Mouse (Mus musculus): ENCODE results near the gene Psg27.
"Not testable (repeated sequence)": the region's sequence is repeated elsewhere in the genome, so short reads cannot be mapped to it uniquely, and the experiment has no call there.

Psg27 gene

GRCm38 (mm10) chr7:18567205-18567604 lies at the start of gene Psg27:
Psg27 (minus strand) TSS chr7:18567305.
- DNase-seq = no peak

GRCm38 (mm10) chr7:18616401-18616800 lies 49.3 kb upstream of the Psg27 start, which contains the start of gene Psg23:
Psg23 (minus strand) TSS chr7:18616501.
- DNase-seq = not testable (repeated sequence)

DNA sequence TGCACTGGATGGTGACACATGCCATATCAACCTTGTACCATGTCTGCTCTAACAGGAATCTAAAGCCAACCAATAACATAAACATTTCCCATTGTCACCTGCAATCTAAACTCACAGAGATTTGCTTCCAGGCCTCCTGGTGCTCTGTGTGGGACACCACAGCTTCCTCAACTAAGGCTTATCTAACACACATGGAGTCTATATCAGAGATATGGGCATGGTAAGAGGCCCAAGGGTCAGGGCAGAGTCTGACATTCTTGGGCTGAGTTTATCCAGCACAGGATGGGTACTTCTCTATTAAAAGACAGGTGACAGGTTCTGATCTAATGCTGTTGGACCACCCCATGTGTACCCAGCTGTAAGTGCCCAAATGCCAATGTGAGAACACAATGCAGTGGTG lies 7.3 kb downstream of the Psg27 start:
- DNase-seq = no peak

DNA sequence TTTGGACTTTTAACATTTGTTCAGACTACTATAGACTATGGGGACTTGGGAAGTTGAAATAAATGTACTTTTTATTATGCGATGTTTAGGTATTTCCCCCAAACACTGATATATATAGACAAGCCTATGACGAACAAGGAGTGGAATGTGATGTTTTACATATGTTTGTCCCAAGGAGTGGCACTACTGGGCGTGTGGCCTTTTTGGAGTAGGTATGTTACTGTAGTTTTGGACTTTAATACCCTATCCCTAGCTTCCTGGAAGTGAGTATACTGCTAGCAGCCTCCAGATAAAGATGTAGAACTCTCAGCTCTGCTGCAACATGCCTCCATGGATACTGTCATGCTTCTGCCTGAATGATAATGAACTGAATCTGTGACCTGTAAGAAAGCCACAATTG lies 11.4 kb downstream of the Psg27 start:
- DNase-seq = not testable (repeated sequence)

GRCm38 (mm10) chr7:18533420-18533819 lies 33.7 kb downstream of the Psg27 start:
- no peak for DNase-seq

- no peak for DNase-seq
Observed at GRCm38 (mm10) chr7:18532169-18532568, 34.9 kb downstream of the Psg27 start, which contains the start of gene Psg25. Psg25 (minus strand) TSS chr7:18532269.

- no peak for DNase-seq
Observed at GRCm38 (mm10) chr7:18524668-18525067, 42.4 kb downstream of the Psg27 start.

DNA sequence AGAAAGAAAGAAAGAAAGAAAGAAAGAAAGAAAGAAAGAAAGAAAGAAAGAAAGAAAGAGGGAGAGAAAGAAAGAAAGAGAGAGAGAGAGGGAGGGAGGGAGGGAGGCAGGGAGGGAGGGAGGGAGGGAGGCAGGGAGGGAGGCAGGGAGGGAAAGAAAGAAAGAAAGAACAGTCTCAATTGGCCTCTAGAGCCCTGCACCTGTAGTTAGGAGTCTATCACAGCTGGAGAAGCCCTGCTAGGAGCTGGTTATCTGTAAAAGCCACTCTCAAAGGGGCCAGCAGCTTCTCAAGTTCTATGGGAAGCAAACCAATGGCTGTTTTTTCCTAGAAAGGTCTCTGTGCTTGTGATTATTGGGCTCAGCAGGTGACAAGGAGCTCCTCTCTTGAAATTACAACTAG lies 54.3 kb downstream of the Psg27 start:
- not testable (repeated sequence) for DNase-seq

DNA sequence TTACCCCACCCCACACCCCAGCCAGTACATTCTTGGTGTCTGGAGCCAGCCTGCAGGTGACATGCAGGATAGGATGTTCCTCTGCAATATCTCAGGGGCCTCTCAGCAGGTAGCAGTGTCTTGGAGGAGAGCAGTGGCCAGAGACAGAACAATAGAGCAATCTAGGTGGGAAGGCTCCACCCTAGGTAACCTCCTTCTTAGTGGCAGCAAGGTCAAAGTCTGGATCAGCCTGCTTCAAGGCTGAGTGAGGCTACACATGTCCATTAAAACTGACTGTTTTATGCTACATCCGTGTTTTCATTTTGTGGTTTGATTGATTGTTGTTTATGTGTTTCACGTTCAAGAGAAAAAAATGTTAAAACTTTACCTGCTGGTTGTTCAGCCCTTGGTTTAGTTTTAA lies 54.7 kb downstream of the Psg27 start:
- not testable (repeated sequence) for DNase-seq

GRCm38 (mm10) chr7:18511479-18511878 lies 55.6 kb downstream of the Psg27 start:
- no peak for DNase-seq
